ENCODE assay signal across 8 mouse cellular contexts in genomic region chr4:132842281-132842906, GRCm38 (mm10). TPM values are rescaled to one million over a fixed set of nuclear protein-coding genes. Genes with fewer than 3 reads are reported as not detected.
DNase-seq lines count a peak whose midpoint lies in the region; ATAC-seq and TF ChIP-seq lines count a peak whose summit lies in the region.

No protein-coding gene starts in this region.

- peak overlapping the region; percentile 74 for H3K4me3 ChIP-seq in forebrain, embryonic 13.5 days
- H3K4me3 ChIP-seq in hindbrain, embryonic 15.5 days, result peak overlapping the region; percentile 61
- H3K4me3 ChIP-seq in limb, embryonic 15.5 days, result peak overlapping the region; percentile 79
- peak overlapping the region; percentile 74 for H3K4me3 ChIP-seq in myocyte
- peak overlapping the region; percentile 60 for H3K4me3 ChIP-seq in stomach, postnatal 0 days (ENCODE audit: low read depth, low read length)

- ATAC-seq in forebrain, embryonic 13.5 days, result peak; percentile 30
- ATAC-seq in hindbrain, embryonic 15.5 days (ENCODE audit: low FRiP score, low read depth), result peak; percentile 53
- peak; percentile 10; the same call in 1 of the 2 replicates for ATAC-seq in limb, embryonic 15.5 days (ENCODE audit: insufficient number of reproducible peaks, low FRiP score, low TSS enrichment, low read depth)
- ATAC-seq in stomach, postnatal 0 days (ENCODE audit: low FRiP score, low TSS enrichment), result no peak; the same call in 1 of the 2 replicates

- no peak for TF ChIP-seq POLR2A in myocyte (IDR thresholded peaks at IDR 0.05; ENCODE audit: insufficient read length, low read depth)

- peak overlapping the region; percentile 73 for H3K27ac ChIP-seq in forebrain, embryonic 13.5 days
- H3K27ac ChIP-seq in hindbrain, embryonic 15.5 days (replicated peaks), result peak overlapping the region; percentile 92
- peak overlapping the region; percentile 78 for H3K27ac ChIP-seq in limb, embryonic 15.5 days
- H3K27ac ChIP-seq in stomach, postnatal 0 days (replicated peaks), result peak overlapping the region; percentile 61

- peak overlapping the region; percentile 67 for H3ac ChIP-seq in myocyte (ENCODE audit: control insufficient read depth, insufficient read length)

- H3K4me2 ChIP-seq in forebrain, embryonic 13.5 days, result peak overlapping the region; percentile 80
- H3K4me2 ChIP-seq in hindbrain, embryonic 15.5 days, result peak overlapping the region; percentile 82
- H3K4me2 ChIP-seq in limb, embryonic 15.5 days, result peak overlapping the region; percentile 66
- H3K4me2 ChIP-seq in myocyte (ENCODE audit: low read depth), result peak overlapping the region; percentile 67
- peak overlapping the region; percentile 85 for H3K4me2 ChIP-seq in stomach, postnatal 0 days (replicated peaks; ENCODE audit: low read depth)

- no peaks in the 10 kb centered on the region for H3K27me3 ChIP-seq in forebrain, embryonic 13.5 days
- no peaks in the 10 kb centered on the region for H3K27me3 ChIP-seq in hindbrain, embryonic 15.5 days
- H3K27me3 ChIP-seq in limb, embryonic 15.5 days, result no peaks in the 10 kb centered on the region
- no peaks in the 10 kb centered on the region for H3K27me3 ChIP-seq in myocyte (ENCODE audit: control insufficient read depth, insufficient read depth, insufficient read length)
- no peaks in the 10 kb centered on the region for H3K27me3 ChIP-seq in stomach, postnatal 0 days (ENCODE audit: control insufficient read depth, insufficient read depth, low read length)

- H3K4me1 ChIP-seq in forebrain, embryonic 13.5 days, result peaks cover 23% of the 10 kb centered on the region
- H3K4me1 ChIP-seq in hindbrain, embryonic 15.5 days (replicated peaks), result peaks cover 18% of the 10 kb centered on the region
- peaks cover 7% of the 10 kb centered on the region for H3K4me1 ChIP-seq in limb, embryonic 15.5 days
- H3K4me1 ChIP-seq in stomach, postnatal 0 days (replicated peaks; ENCODE audit: control insufficient read depth, insufficient read depth), result no peaks in the 10 kb centered on the region

- under 1% methylated on average over 30 of the region's 30 CpGs for WGBS in forebrain, embryonic 13.5 days
- WGBS in hindbrain, embryonic 15.5 days, result under 1% methylated on average over 30 of the region's 30 CpGs
- under 1% methylated on average over 30 of the region's 30 CpGs for WGBS in limb, embryonic 15.5 days
- WGBS in stomach, postnatal 0 days, result under 1% methylated on average over 30 of the region's 30 CpGs

- no peak for TF ChIP-seq EP300 in stomach, postnatal 0 days (optimal IDR thresholded peaks at IDR 0.05)

- peak overlapping the region; percentile 97 for H3K9ac ChIP-seq in forebrain, embryonic 13.5 days
- peak overlapping the region; percentile 67 for H3K9ac ChIP-seq in hindbrain, embryonic 15.5 days
- H3K9ac ChIP-seq in limb, embryonic 15.5 days, result peak overlapping the region; percentile 84
- H3K9ac ChIP-seq in stomach, postnatal 0 days (ENCODE audit: low read length), result peak overlapping the region; percentile 79

- TF ChIP-seq CTCF in stomach, postnatal 0 days (IDR thresholded peaks at IDR 0.05; ENCODE audit: low read depth), result no peak

- peaks cover 37% of the 10 kb centered on the region for H3K36me3 ChIP-seq in forebrain, embryonic 13.5 days (ENCODE audit: poor library complexity, severe bottlenecking)
- peaks cover 27% of the 10 kb centered on the region for H3K36me3 ChIP-seq in hindbrain, embryonic 15.5 days
- peaks cover 29% of the 10 kb centered on the region for H3K36me3 ChIP-seq in limb, embryonic 15.5 days
- H3K36me3 ChIP-seq in myocyte (ENCODE audit: control insufficient read depth, insufficient read depth), result peaks cover 23% of the 10 kb centered on the region
- H3K36me3 ChIP-seq in stomach, postnatal 0 days (ENCODE audit: control insufficient read depth, insufficient read depth, low read length), result peaks cover 4% of the 10 kb centered on the region; the same call in 1 of the 2 replicates

- peak; percentile 13 for DNase-seq in ovary, postnatal 10 days (ENCODE audit: low spot score)
- DNase-seq in ovary, adult 18-20 months (ENCODE audit: low spot score), result no peak
- peak; percentile 18 for DNase-seq in cerebellum, adult 11 months
- DNase-seq in stomach, postnatal 0 days (ENCODE audit: low spot score), result peak; percentile 47

- no peaks in the 10 kb centered on the region for H3K9me3 ChIP-seq in forebrain, embryonic 13.5 days (replicated peaks)
- no peaks in the 10 kb centered on the region for H3K9me3 ChIP-seq in hindbrain, embryonic 15.5 days
- H3K9me3 ChIP-seq in limb, embryonic 15.5 days, result no peaks in the 10 kb centered on the region
- H3K9me3 ChIP-seq in stomach, postnatal 0 days (ENCODE audit: control insufficient read depth, low read length), result no peaks in the 10 kb centered on the region

- H3K79me2 ChIP-seq in myocyte (ENCODE audit: control insufficient read depth, insufficient read depth), result peaks cover 44% of the 10 kb centered on the region

TF ChIP-seq in myocyte, 11 proteins besides CTCF, POLR2A, EP300 and RAD21:
- no peak for TF ChIP-seq MYOD1 (IDR thresholded peaks at IDR 0.05; ENCODE audit: control insufficient read depth in 1 of 3, insufficient read length in 2 of 3, low read depth in 2 of 3)
- no peak for TF ChIP-seq SRF (IDR thresholded peaks at IDR 0.05; ENCODE audit: control insufficient read depth, insufficient read length, low read depth)
- no peak for TF ChIP-seq E2F4 (IDR thresholded peaks at IDR 0.05; ENCODE audit: insufficient read depth)
- TF ChIP-seq USF1 (IDR thresholded peaks at IDR 0.05; ENCODE audit: low read depth), result no peak
- TF ChIP-seq CEBPB (IDR thresholded peaks at IDR 0.05; ENCODE audit: insufficient read depth, poor library complexity, severe bottlenecking), result no peak
- no peak for TF ChIP-seq MYOG (IDR thresholded peaks at IDR 0.05; ENCODE audit: control insufficient read depth in 1 of 3, insufficient read depth in 1 of 3, insufficient read length in 2 of 3, low read depth in 2 of 3)
- TF ChIP-seq MAX (IDR thresholded peaks at IDR 0.05; ENCODE audit: low read depth), result no peak
- no peak for TF ChIP-seq TCF3 (IDR thresholded peaks at IDR 0.05; ENCODE audit: insufficient read length, low read depth)
- no peak for TF ChIP-seq REST (IDR thresholded peaks at IDR 0.05; ENCODE audit: insufficient read depth, insufficient read length)
- TF ChIP-seq POLR2AphosphoS2 (IDR thresholded peaks at IDR 0.05; ENCODE audit: insufficient read length, low read depth), result no peak
- no peak for TF ChIP-seq TCF12 (IDR thresholded peaks at IDR 0.05; ENCODE audit: insufficient read depth, poor library complexity, severe bottlenecking)

RNA-seq across cellular contexts. Expression of gene Ppp1r8, which starts 0.6 kb away (rescaled TPM):
- 62.5 and 70.5 TPM in 2 replicates for polyA plus RNA-seq in forebrain, embryonic 13.5 days (2015; fragmentation: Nextera tagmentation; extraction: Ambion mirVana)
- 49.6 and 53.0 TPM in 2 replicates for polyA plus RNA-seq in hindbrain, embryonic 15.5 days (2015; fragmentation: Nextera tagmentation; extraction: Ambion mirVana)
- 40.2 and 51.9 TPM in 2 replicates for polyA plus RNA-seq in limb, embryonic 15.5 days (2015; fragmentation: Nextera tagmentation; extraction: Ambion mirVana)
- 62.4 TPM for polyA plus RNA-seq in myocyte (2012; fragmentation: generic; extraction: Trizol)
- 18.7 and 18.9 TPM in 2 replicates for polyA plus RNA-seq in stomach, postnatal 0 days (2015; fragmentation: Nextera tagmentation; extraction: Ambion mirVana)

RNA-seq across cellular contexts. Expression of gene Stx12, which starts 41.9 kb away (rescaled TPM):
- 116 and 119 TPM in 2 replicates for polyA plus RNA-seq in forebrain, embryonic 13.5 days (2015; fragmentation: Nextera tagmentation; extraction: Ambion mirVana)
- polyA plus RNA-seq in hindbrain, embryonic 15.5 days (2015; fragmentation: Nextera tagmentation; extraction: Ambion mirVana), result 133 and 145 TPM in 2 replicates
- polyA plus RNA-seq in limb, embryonic 15.5 days (2015; fragmentation: Nextera tagmentation; extraction: Ambion mirVana), result 61.6 and 63.4 TPM in 2 replicates
- 23.4 TPM for polyA plus RNA-seq in myocyte (2012; fragmentation: generic; extraction: Trizol)
- polyA plus RNA-seq in stomach, postnatal 0 days (2015; fragmentation: Nextera tagmentation; extraction: Ambion mirVana), result 56.4 and 56.7 TPM in 2 replicates

RNA-seq across cellular contexts. Expression of gene Themis2, which starts 46.2 kb away (rescaled TPM):
- polyA plus RNA-seq in forebrain, embryonic 13.5 days (2015; fragmentation: Nextera tagmentation; extraction: Ambion mirVana), result 0.20 and 0.26 TPM in 2 replicates
- 0.41 and 1.1 TPM in 2 replicates for polyA plus RNA-seq in hindbrain, embryonic 15.5 days (2015; fragmentation: Nextera tagmentation; extraction: Ambion mirVana)
- polyA plus RNA-seq in limb, embryonic 15.5 days (2015; fragmentation: Nextera tagmentation; extraction: Ambion mirVana), result 1.3 and 1.8 TPM in 2 replicates
- polyA plus RNA-seq in myocyte (2012; fragmentation: generic; extraction: Trizol), result not detected
- 0.72 and 0.79 TPM in 2 replicates for polyA plus RNA-seq in stomach, postnatal 0 days (2015; fragmentation: Nextera tagmentation; extraction: Ambion mirVana)
